Comparison of ENCODE assay signal across 9 mouse cellular contexts in genomic region chr9:64231674-64232073, GRCm38 (mm10). TPM values are rescaled to one million over a fixed set of nuclear protein-coding genes. Genes with fewer than 3 reads are reported as not detected.
A peak's percentile ranks its signal among the peaks of the same experiment; 100 is the strongest.
DNase-seq lines count a peak whose midpoint lies in the region; ATAC-seq and TF ChIP-seq lines count a peak whose summit lies in the region.
"Had no signal": no experiment of that assay in that cellular context is flagged by ENCODE, and none has a peak within 500 bp of the region (broad histone marks: within the 10 kb centered on the region; RNA-seq: fewer than 3 reads in every experiment).

No protein-coding gene starts in this region.

- TF ChIP-seq EP300 in stomach, postnatal 0 days (optimal IDR thresholded peaks at IDR 0.05): no peak

- peak overlapping the region; percentile 72 for H3K27ac ChIP-seq in kidney, adult 2 months (ENCODE audit: insufficient read depth, low read depth, low read length)
- H3K27ac ChIP-seq in testis, adult 2 months (ENCODE audit: control insufficient read depth, insufficient read depth, low read depth, low read length): peak overlapping the region; percentile 44; the same call in 1 of the 2 replicates
- peak overlapping the region; percentile 31; the same call in 1 of the 2 replicates for H3K27ac ChIP-seq in hindbrain, embryonic 12.5 days
- peak overlapping the region; percentile 74 for H3K27ac ChIP-seq in stomach, postnatal 0 days (replicated peaks)

- H3K9me3 ChIP-seq in hindbrain, embryonic 12.5 days (replicated peaks): no peaks in the 10 kb centered on the region
- H3K9me3 ChIP-seq in stomach, postnatal 0 days (ENCODE audit: control insufficient read depth, low read length): no peaks in the 10 kb centered on the region

- no peaks in the 10 kb centered on the region for H3K27me3 ChIP-seq in kidney, adult 2 months (replicated peaks; ENCODE audit: control insufficient read depth, insufficient read depth, low read length)
- H3K27me3 ChIP-seq in testis, adult 2 months (ENCODE audit: control insufficient read depth, insufficient read depth, low read length): no peaks in the 10 kb centered on the region
- H3K27me3 ChIP-seq in hindbrain, embryonic 12.5 days: no peaks in the 10 kb centered on the region
- no peaks in the 10 kb centered on the region for H3K27me3 ChIP-seq in stomach, postnatal 0 days (ENCODE audit: control insufficient read depth, insufficient read depth, low read length)

- no peaks in the 10 kb centered on the region for H3K36me3 ChIP-seq in kidney, adult 2 months (ENCODE audit: control insufficient read depth, insufficient read depth, low read length)
- no peaks in the 10 kb centered on the region for H3K36me3 ChIP-seq in testis, adult 2 months (ENCODE audit: control insufficient read depth, insufficient read depth, low read length)
- H3K36me3 ChIP-seq in hindbrain, embryonic 12.5 days: no peaks in the 10 kb centered on the region
- H3K36me3 ChIP-seq in stomach, postnatal 0 days (ENCODE audit: control insufficient read depth, insufficient read depth, low read length): no peaks in the 10 kb centered on the region

- TF ChIP-seq CTCF in kidney, adult 2 months (conservative IDR thresholded peaks at IDR 0.05; ENCODE audit: insufficient read depth, insufficient read length, low read depth, low read length): no peak
- TF ChIP-seq CTCF in testis, adult 2 months (IDR thresholded peaks at IDR 0.05; ENCODE audit: control insufficient read depth, insufficient read depth, insufficient replicate concordance, low read depth, low read length): no peak
- TF ChIP-seq CTCF in stomach, postnatal 0 days (IDR thresholded peaks at IDR 0.05; ENCODE audit: low read depth): no peak

- no peak overlapping the region for H3K4me3 ChIP-seq in kidney, adult 2 months (ENCODE audit: insufficient read depth, low read depth, low read length)
- no peak overlapping the region for H3K4me3 ChIP-seq in testis, adult 2 months (ENCODE audit: control insufficient read depth, low read depth, low read length)
- no peak overlapping the region for H3K4me3 ChIP-seq in hindbrain, embryonic 12.5 days
- no peak overlapping the region for H3K4me3 ChIP-seq in stomach, postnatal 0 days (ENCODE audit: low read depth, low read length)

- no peak for TF ChIP-seq POLR2A in kidney, adult 2 months (IDR thresholded peaks at IDR 0.05; ENCODE audit: low read depth, low read length)
- TF ChIP-seq POLR2A in testis, adult 2 months (IDR thresholded peaks at IDR 0.05; ENCODE audit: control insufficient read depth, low read depth, low read length): no peak

- ATAC-seq in hindbrain, embryonic 12.5 days (ENCODE audit: low FRiP score): no peak
- no peak for ATAC-seq in stomach, postnatal 0 days (ENCODE audit: low FRiP score, low TSS enrichment)

- WGBS in kidney, adult 2 months: 65% methylated on average over 3 of the region's 3 CpGs
- WGBS in hindbrain, embryonic 12.5 days: 83% methylated on average over 3 of the region's 3 CpGs
- WGBS in stomach, postnatal 0 days: 63% methylated on average over 3 of the region's 3 CpGs

- peaks cover 26% of the 10 kb centered on the region for H3K4me1 ChIP-seq in kidney, adult 2 months (ENCODE audit: control insufficient read depth, insufficient read depth, low read length)
- no peaks in the 10 kb centered on the region; the same call in 1 of the 2 replicates for H3K4me1 ChIP-seq in testis, adult 2 months (ENCODE audit: control insufficient read depth, insufficient read depth, low read length)
- H3K4me1 ChIP-seq in hindbrain, embryonic 12.5 days: peaks cover 38% of the 10 kb centered on the region
- no peaks in the 10 kb centered on the region for H3K4me1 ChIP-seq in stomach, postnatal 0 days (replicated peaks; ENCODE audit: control insufficient read depth, insufficient read depth)

- no peak overlapping the region for H3K4me2 ChIP-seq in hindbrain, embryonic 12.5 days (replicated peaks)
- H3K4me2 ChIP-seq in stomach, postnatal 0 days (replicated peaks; ENCODE audit: low read depth): no peak overlapping the region

- no peak overlapping the region for H3K9ac ChIP-seq in hindbrain, embryonic 12.5 days
- no peak overlapping the region for H3K9ac ChIP-seq in stomach, postnatal 0 days (ENCODE audit: low read length)

- no peak for DNase-seq in kidney, adult 2 months
- DNase-seq in kidney, adult 18-20 months: no peak
- DNase-seq in testis, postnatal 10 days (ENCODE audit: low spot score): no peak
- DNase-seq in stomach, postnatal 0 days (ENCODE audit: low spot score): no peak
- DNase-seq in c-Kit-positive CD71-positive TER-119-positive erythroid progenitor cells, embryonic 14.5 days (ENCODE audit: low spot score): no peak
- no peak for DNase-seq in frontal cortex, postnatal 10 days (ENCODE audit: low spot score in 2 of 2)
- DNase-seq: adrenal gland, postnatal 10 days had no signal

RNA-seq across cellular contexts. Expression of gene Uchl4, which starts 3.3 kb away (rescaled TPM):
- polyA plus RNA-seq in kidney, adult 2 months (2012; rRNA removed): 0.11 and 0.15 TPM in 2 replicates
- polyA plus RNA-seq in testis, adult 2 months (2012; rRNA removed): 0.72 and 0.89 TPM in 2 replicates
- polyA plus RNA-seq in hindbrain, embryonic 12.5 days (2016; fragmentation: Nextera tagmentation; extraction: Ambion mirVana): 3.6 and 4.0 TPM in 2 replicates
- polyA plus RNA-seq in stomach, postnatal 0 days (2015; fragmentation: Nextera tagmentation; extraction: Ambion mirVana): 2.0 and 2.2 TPM in 2 replicates

RNA-seq across cellular contexts. Expression of gene Map2k1, which starts 21.8 kb away (rescaled TPM):
- polyA plus RNA-seq in kidney, adult 2 months (2012; rRNA removed): 40.8 and 46.3 TPM in 2 replicates
- polyA plus RNA-seq in testis, adult 2 months (2012; rRNA removed): 5.5 and 5.8 TPM in 2 replicates
- polyA plus RNA-seq in hindbrain, embryonic 12.5 days (2016; fragmentation: Nextera tagmentation; extraction: Ambion mirVana): 74.4 and 75.0 TPM in 2 replicates
- polyA plus RNA-seq in stomach, postnatal 0 days (2015; fragmentation: Nextera tagmentation; extraction: Ambion mirVana): 84.1 and 85.0 TPM in 2 replicates

RNA-seq across cellular contexts. Expression of gene Tipin, which starts 49.7 kb away (rescaled TPM):
- polyA plus RNA-seq in kidney, adult 2 months (2012; rRNA removed): 3.2 and 5.5 TPM in 2 replicates
- 22.1 and 26.3 TPM in 2 replicates for polyA plus RNA-seq in testis, adult 2 months (2012; rRNA removed)
- polyA plus RNA-seq in hindbrain, embryonic 12.5 days (2016; fragmentation: Nextera tagmentation; extraction: Ambion mirVana): 143 and 153 TPM in 2 replicates
- 81.1 and 85.7 TPM in 2 replicates for polyA plus RNA-seq in stomach, postnatal 0 days (2015; fragmentation: Nextera tagmentation; extraction: Ambion mirVana)

RNA-seq across cellular contexts. Expression of gene Snapc5, which starts 52.6 kb away (rescaled TPM):
- 15.8 and 24.9 TPM in 2 replicates for polyA plus RNA-seq in kidney, adult 2 months (2012; rRNA removed)
- 12.8 and 14.1 TPM in 2 replicates for polyA plus RNA-seq in testis, adult 2 months (2012; rRNA removed)
- polyA plus RNA-seq in hindbrain, embryonic 12.5 days (2016; fragmentation: Nextera tagmentation; extraction: Ambion mirVana): 32.2 and 36.2 TPM in 2 replicates
- polyA plus RNA-seq in stomach, postnatal 0 days (2015; fragmentation: Nextera tagmentation; extraction: Ambion mirVana): 31.8 and 34.4 TPM in 2 replicates

RNA-seq across cellular contexts. Expression of gene Rpl4, which starts 58.5 kb away (rescaled TPM):
- polyA plus RNA-seq in kidney, adult 2 months (2012; rRNA removed): 373 and 421 TPM in 2 replicates
- 181 and 213 TPM in 2 replicates for polyA plus RNA-seq in testis, adult 2 months (2012; rRNA removed)
- 811 and 819 TPM in 2 replicates for polyA plus RNA-seq in hindbrain, embryonic 12.5 days (2016; fragmentation: Nextera tagmentation; extraction: Ambion mirVana)
- 902 and 907 TPM in 2 replicates for polyA plus RNA-seq in stomach, postnatal 0 days (2015; fragmentation: Nextera tagmentation; extraction: Ambion mirVana)
